Mouse (Mus musculus) heart, postnatal 14 days (tissue): ENCODE data around the gene Mrc2. TPM values are rescaled to one million over a fixed set of nuclear protein-coding genes. Genes with fewer than 3 reads are reported as not detected.
A peak's percentile ranks its signal among the peaks of the same experiment; 100 is the strongest.

Source experiments
- DNase-seq, 2 experiments: peaks; one replicate each; pipeline ENCODE4 v3.0.0; 2021 to 2022
- intact Hi-C: fragments of 180-260 bp; cut with DNase I; formaldehyde crosslinking; loops from one replicate; pipeline ENCODE4 v1.15.1; 2025
- long read RNA-seq, 2 experiments: library from polyadenylated mRNA; stranded (forward); transcript quantifications; one replicate each; pipeline ENCODE4 v2.0.0; 2021
- total RNA-seq, 2 experiments: library from RNA; stranded (reverse); gene quantifications; 2 replicates each; pipeline ENCODE4 v1.2.3; 2021

Gene Mrc2
- total RNA-seq: 10 to 100 TPM; 27.0 to 28.5 TPM
- long read RNA-seq, experiment 1, full-length matches to known transcripts: 2 of 8 reads
- long read RNA-seq, experiment 1, partial matches to known transcripts: 5 of 8 reads
- long read RNA-seq, experiment 1, other reads (novel, unspliced or antisense): 1 of 8 reads
- long read RNA-seq, experiment 2, full-length matches to known transcripts: 2 of 12 reads
- long read RNA-seq, experiment 2, partial matches to known transcripts: 7 of 12 reads
- long read RNA-seq, experiment 2, other reads (novel, unspliced or antisense): 3 of 12 reads

GRCm38 (mm10) chr11:105292124-105293071, at the start of gene Mrc2:
Gene Mrc2 (plus strand): TSS chr11:105292643.
- intact Hi-C loops: no loop called here
- peak; percentile 71 to 80 for DNase-seq

- DNase-seq: no peak
Measured at GRCm38 (mm10) chr11:105246369-105246768, 46.1 kb upstream of the Mrc2 start.

GRCm38 (mm10) chr11:105246785-105247184, 45.7 kb upstream of the Mrc2 start:
- intact Hi-C loops: no loop called here
- DNase-seq: no peak

More at GRCm38 (mm10) chr11:105246369-105246768, 46.1 kb upstream of the Mrc2 start:
- intact Hi-C loops: no loop called here

- DNase-seq: no peak
Measured at GRCm38 (mm10) chr11:105247321-105247720, 45.1 kb upstream of the Mrc2 start.

GRCm38 (mm10) chr11:105259733-105260132, 32.7 kb upstream of the Mrc2 start:
- no peak for DNase-seq
- intact Hi-C loops: no loop called here

More at GRCm38 (mm10) chr11:105247321-105247720, 45.1 kb upstream of the Mrc2 start:
- intact Hi-C loops: no loop called here

- intact Hi-C loops: no loop called here
- DNase-seq: no peak
Measured at GRCm38 (mm10) chr11:105261116-105261515, 31.3 kb upstream of the Mrc2 start.

- DNase-seq: peak in 1 of 2 experiments; percentile 12
- intact Hi-C loops: no loop called here
Measured at GRCm38 (mm10) chr11:105261601-105262351, 30.7 kb upstream of the Mrc2 start.

- no peak for DNase-seq
- intact Hi-C loops: no loop called here
Measured at GRCm38 (mm10) chr11:105264506-105264905, 27.9 kb upstream of the Mrc2 start.

- DNase-seq: no peak
- intact Hi-C loops: no loop called here
Measured at GRCm38 (mm10) chr11:105264988-105265387, 27.5 kb upstream of the Mrc2 start.

GRCm38 (mm10) chr11:105270155-105270554, 22.3 kb upstream of the Mrc2 start:
- intact Hi-C loops: loop anchor here (5.0 kb wide), 2 partner anchors 77 to 642 kb away; no protein-coding TSS in a partner anchor
- DNase-seq: peak; percentile 60 to 75

GRCm38 (mm10) chr11:105280456-105280855, 12.0 kb upstream of the Mrc2 start:
- DNase-seq: no peak
- intact Hi-C loops: no loop called here

GRCm38 (mm10) chr11:105281291-105281690, 11.2 kb upstream of the Mrc2 start:
- no peak for DNase-seq
- intact Hi-C loops: no loop called here

- intact Hi-C loops: no loop called here
Measured at GRCm38 (mm10) chr11:105281763-105282459, 10.5 kb upstream of the Mrc2 start.

GRCm38 (mm10) chr11:105282460-105282859, 10.0 kb upstream of the Mrc2 start:
- intact Hi-C loops: no loop called here
- peak; percentile 34 to 58 for DNase-seq

More at GRCm38 (mm10) chr11:105281763-105282459, 10.5 kb upstream of the Mrc2 start:
- no peak for DNase-seq

GRCm38 (mm10) chr11:105283016-105283415, 9.4 kb upstream of the Mrc2 start:
- no peak for DNase-seq
- intact Hi-C loops: no loop called here

- peak in 1 of 2 experiments; percentile 25 for DNase-seq
Measured at GRCm38 (mm10) chr11:105285720-105286119, 6.7 kb upstream of the Mrc2 start.

GRCm38 (mm10) chr11:105289403-105289802, 3.0 kb upstream of the Mrc2 start:
- intact Hi-C loops: no loop called here
- peak in 1 of 2 experiments; percentile 23 for DNase-seq

More at GRCm38 (mm10) chr11:105285720-105286119, 6.7 kb upstream of the Mrc2 start:
- intact Hi-C loops: no loop called here

- intact Hi-C loops: no loop called here
- DNase-seq: peak; percentile 53 to 54
Measured at GRCm38 (mm10) chr11:105291681-105292123, 741 bp upstream of the Mrc2 start.

- DNase-seq: peak; percentile 75 to 76
- intact Hi-C loops: no loop called here
Measured at GRCm38 (mm10) chr11:105293101-105293581, 698 bp downstream of the Mrc2 start.
